12 mouse cellular contexts compared by ENCODE assay signal in the genomic region with DNA sequence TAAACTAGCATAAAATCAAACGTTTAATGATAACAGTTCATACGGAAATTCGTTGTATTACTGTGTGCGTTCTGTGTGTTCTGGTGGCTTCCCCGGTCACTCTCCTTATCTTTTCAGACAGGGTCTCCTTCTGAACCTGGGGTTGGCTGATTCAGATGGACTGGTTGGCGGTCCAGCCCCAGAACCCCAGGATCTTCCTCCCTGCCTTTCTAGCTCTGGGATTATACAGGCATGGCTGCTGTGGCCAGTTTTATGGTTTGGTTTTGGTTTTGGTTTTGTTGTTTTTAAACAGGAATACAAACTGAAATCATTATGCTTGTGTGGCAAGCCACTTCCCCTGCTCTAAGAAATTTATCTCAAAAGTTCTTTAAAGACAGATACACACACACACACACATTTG. TPM values are rescaled to one million over a fixed set of nuclear protein-coding genes. Genes with fewer than 3 reads are reported as not detected.
DNase-seq lines count a peak whose midpoint lies in the region; ATAC-seq and TF ChIP-seq lines count a peak whose summit lies in the region.
"Had no signal": no experiment of that assay in that cellular context is flagged by ENCODE, and none has a peak within 500 bp of the region (broad histone marks: within the 10 kb centered on the region; RNA-seq: fewer than 3 reads in every experiment).

No protein-coding gene starts in this region.

- no peak for TF ChIP-seq CTCF in liver, embryonic 14.5 days (IDR thresholded peaks at IDR 0.05; ENCODE audit: low read depth)

- 0 out of 2 replicates have a peak overlapping the region, but pooled peaks have one; percentile 92 for H3K4me2 ChIP-seq in neural tube, embryonic 12.5 days (replicated peaks)
- peak overlapping the region; percentile 89 for H3K4me2 ChIP-seq in liver, embryonic 14.5 days (ENCODE audit: low read depth)

- TF ChIP-seq EP300 in liver, embryonic 14.5 days (IDR thresholded peaks at IDR 0.05; ENCODE audit: low read depth) = peak; percentile 74

- H3K36me3 ChIP-seq in neural tube, embryonic 12.5 days = no peaks in the 10 kb centered on the region; the same call in 1 of the 2 replicates
- H3K36me3 ChIP-seq in liver, embryonic 14.5 days (replicated peaks; ENCODE audit: control insufficient read depth, insufficient read depth, low read depth) = no peaks in the 10 kb centered on the region
- no peaks in the 10 kb centered on the region for H3K36me3 ChIP-seq in forebrain, embryonic 10.5 days (replicated peaks)
- H3K36me3 ChIP-seq: embryonic facial prominence, embryonic 13.5 days had no signal

- no peaks in the 10 kb centered on the region for H3K9me3 ChIP-seq in neural tube, embryonic 12.5 days
- no peaks in the 10 kb centered on the region for H3K9me3 ChIP-seq in liver, embryonic 14.5 days (ENCODE audit: control insufficient read depth, low read length)
- no peaks in the 10 kb centered on the region for H3K9me3 ChIP-seq in forebrain, embryonic 10.5 days
- H3K9me3 ChIP-seq: embryonic facial prominence, embryonic 13.5 days had no signal

- no peak overlapping the region for H3K4me3 ChIP-seq in neural tube, embryonic 12.5 days
- H3K4me3 ChIP-seq in liver, embryonic 14.5 days (ENCODE audit: insufficient read depth in 1 of 2, low read depth in 2 of 2, low read length in 2 of 2) = peak overlapping the region; percentile 28 to 46; a peak in 3 of 4 replicates
- H3K4me3 ChIP-seq in forebrain, embryonic 10.5 days = no peak overlapping the region
- H3K4me3 ChIP-seq: embryonic facial prominence, embryonic 13.5 days; left cerebral cortex, adult 2 months had no signal

- H3K4me1 ChIP-seq in neural tube, embryonic 12.5 days = peaks cover 15% of the 10 kb centered on the region
- peaks cover 65% of the 10 kb centered on the region in 2 experiments for H3K4me1 ChIP-seq in liver, embryonic 14.5 days (replicated peaks; ENCODE audit: control insufficient read depth in 2 of 2, insufficient read depth in 2 of 2, low read length in 1 of 2)
- peaks cover 50% of the 10 kb centered on the region for H3K4me1 ChIP-seq in forebrain, embryonic 10.5 days

- WGBS in neural tube, embryonic 12.5 days = 91% methylated on average over 6 of the region's 6 CpGs
- WGBS in liver, embryonic 14.5 days (ENCODE audit: insufficient replicate concordance) = 13% methylated on average over 6 of the region's 6 CpGs
- 89% methylated on average over 6 of the region's 6 CpGs for WGBS in forebrain, embryonic 10.5 days

- no peak overlapping the region for H3K9ac ChIP-seq in neural tube, embryonic 12.5 days
- H3K9ac ChIP-seq in liver, embryonic 14.5 days (replicated peaks) = peak overlapping the region; percentile 60

- H3K27ac ChIP-seq in neural tube, embryonic 12.5 days = no peak overlapping the region
- H3K27ac ChIP-seq in liver, embryonic 14.5 days = peak overlapping the region; percentile 88
- no peak overlapping the region for H3K27ac ChIP-seq in forebrain, embryonic 10.5 days
- H3K27ac ChIP-seq: embryonic facial prominence, embryonic 13.5 days; left cerebral cortex, adult 2 months had no signal

- no peak for ATAC-seq in neural tube, embryonic 12.5 days (ENCODE audit: low FRiP score, low read depth)
- peak; percentile 7; the same call in 1 of the 2 replicates for ATAC-seq in common myeloid progenitor, adult 5-6 weeks (replicated peaks; ENCODE audit: low read depth, poor library complexity, severe bottlenecking)
- ATAC-seq in liver, embryonic 14.5 days (ENCODE audit: insufficient read depth) = peak; percentile 40

- no peaks in the 10 kb centered on the region; the same call in 1 of the 2 replicates for H3K27me3 ChIP-seq in neural tube, embryonic 12.5 days (replicated peaks)
- H3K27me3 ChIP-seq in liver, embryonic 14.5 days (ENCODE audit: control insufficient read depth, insufficient read depth, low read length) = no peaks in the 10 kb centered on the region
- peaks cover 73% of the 10 kb centered on the region for H3K27me3 ChIP-seq in forebrain, embryonic 10.5 days (ENCODE audit: poor library complexity, severe bottlenecking)
- H3K27me3 ChIP-seq: embryonic facial prominence, embryonic 13.5 days had no signal

- no peak for DNase-seq in neural tube, embryonic 10.5 days (ENCODE audit: extremely low spot score, low spot score)
- peak; percentile 51 to 67 (median 59) for DNase-seq in liver, embryonic 14.5 days (ENCODE audit: low read depth in 3 of 3, low spot score in 3 of 3)
- no peak for DNase-seq in frontal cortex, postnatal 36 days (ENCODE audit: low spot score in 2 of 2)
- no peak for DNase-seq in forebrain, embryonic 10.5 days (ENCODE audit: extremely low spot score, low spot score)
- no peak for DNase-seq in MN1 (ENCODE audit: low spot score)
- DNase-seq: gastrocnemius, postnatal 25 days; kidney, adult 2 months had no signal

RNA-seq across cellular contexts. Expression of gene Glipr2, which starts 3.0 kb away (rescaled TPM):
- 91.0 and 95.7 TPM in 2 replicates for polyA plus RNA-seq in neural tube, embryonic 12.5 days (2016; fragmentation: Nextera tagmentation; extraction: Ambion mirVana)
- total RNA-seq in common myeloid progenitor, adult 5-6 weeks (2017) = 16.3 TPM in 2 replicates
- polyA plus RNA-seq in liver, embryonic 14.5 days (2012; rRNA removed) = 17.1 and 19.2 TPM in 2 replicates
- 46.6 and 48.8 TPM in 2 replicates for polyA plus RNA-seq in liver, embryonic 14.5 days (2014; fragmentation: Nextera tagmentation; extraction: Ambion mirVana)
- 52.7 and 52.8 TPM in 2 replicates for polyA plus RNA-seq in forebrain, embryonic 10.5 days (2016; fragmentation: Nextera tagmentation; extraction: Ambion mirVana)

RNA-seq across cellular contexts. Expression of gene Ccin, which starts 23.1 kb away (rescaled TPM):
- not detected in 2 replicates for polyA plus RNA-seq in neural tube, embryonic 12.5 days (2016; fragmentation: Nextera tagmentation; extraction: Ambion mirVana)
- not detected in 2 replicates for total RNA-seq in common myeloid progenitor, adult 5-6 weeks (2017)
- 0.02 TPM in 1 of 2 replicates, not detected in the other for polyA plus RNA-seq in liver, embryonic 14.5 days (2012; rRNA removed)
- polyA plus RNA-seq in liver, embryonic 14.5 days (2014; fragmentation: Nextera tagmentation; extraction: Ambion mirVana) = not detected in 2 replicates
- not detected in 2 replicates for polyA plus RNA-seq in forebrain, embryonic 10.5 days (2016; fragmentation: Nextera tagmentation; extraction: Ambion mirVana)
- total RNA-seq: gastrocnemius, postnatal 25 days; left cerebral cortex, adult 2 months had no signal
- polyA plus RNA-seq: embryonic facial prominence, embryonic 13.5 days; neural tube, embryonic 14.5 days had no signal

RNA-seq across cellular contexts. Expression of gene Clta, which starts 44.0 kb away (rescaled TPM):
- 277 and 293 TPM in 2 replicates for polyA plus RNA-seq in neural tube, embryonic 12.5 days (2016; fragmentation: Nextera tagmentation; extraction: Ambion mirVana)
- 316 and 331 TPM in 2 replicates for total RNA-seq in common myeloid progenitor, adult 5-6 weeks (2017)
- polyA plus RNA-seq in liver, embryonic 14.5 days (2012; rRNA removed) = 114 and 173 TPM in 2 replicates
- polyA plus RNA-seq in liver, embryonic 14.5 days (2014; fragmentation: Nextera tagmentation; extraction: Ambion mirVana) = 121 and 128 TPM in 2 replicates
- 176 and 179 TPM in 2 replicates for polyA plus RNA-seq in forebrain, embryonic 10.5 days (2016; fragmentation: Nextera tagmentation; extraction: Ambion mirVana)

Comparison
In these comparisons a context has a peak if more than half of its experiments do, and no peak if none do; other contexts are left out.
1. H3K4me3 ChIP-seq: peak in liver, embryonic 14.5 days (2 of 2); none in neural tube, embryonic 12.5 days (single experiment) and forebrain, embryonic 10.5 days (single experiment).
2. DNase-seq: peak in liver, embryonic 14.5 days (3 of 3); none in neural tube, embryonic 10.5 days (single experiment), frontal cortex, postnatal 36 days (0 of 2), forebrain, embryonic 10.5 days (single experiment) and MN1 (single experiment).